Mouse (Mus musculus): ENCODE results near the gene Tacc2. TPM values are rescaled to one million over a fixed set of nuclear protein-coding genes. Genes with fewer than 3 reads are reported as not detected.

Tacc2 gene
- polyA plus RNA-seq, 1 experiment from 2014 or later = 27.5 TPM

- H3K27me3 ChIP-seq (ENCODE audit: insufficient read depth, low read length) = no peaks in the 10 kb centered on the region
- no peak for ATAC-seq (replicated peaks; ENCODE audit: low FRiP score, low read depth)
- TF ChIP-seq CTCF (IDR thresholded peaks at IDR 0.05; ENCODE audit: low read depth) = no peak
- H3K4me2 ChIP-seq (ENCODE audit: low read length) = no peak overlapping the region
- no peak overlapping the region for H3K9ac ChIP-seq (ENCODE audit: low read depth, low read length)
- WGBS = 92% methylated on average over 3 of the region's 3 CpGs
- H3K4me1 ChIP-seq (replicated peaks; ENCODE audit: insufficient read depth, low read length) = 0 out of 2 replicates have a peak, but pooled peaks cover 5% of the 10 kb centered on the region
- no peak for DNase-seq (ENCODE audit: low spot score)
- H3K4me3 ChIP-seq (replicated peaks; ENCODE audit: low read depth, low read length) = no peak overlapping the region
- peaks cover 6% of the 10 kb centered on the region; the same call in 1 of the 2 replicates for H3K36me3 ChIP-seq (ENCODE audit: insufficient read depth, low read length)
- H3K27ac ChIP-seq = no peak overlapping the region
- no peaks in the 10 kb centered on the region for H3K9me3 ChIP-seq (replicated peaks; ENCODE audit: low read length)
These were observed 138.2 kb downstream of the Tacc2 start for GRCm38 (mm10) chr7:130715467-130715866.

GRCm38 (mm10) chr7:130716341-130716740 is 139.1 kb downstream of the Tacc2 start:
- WGBS = 70% methylated on average over 4 of the region's 4 CpGs
- H3K4me3 ChIP-seq (replicated peaks; ENCODE audit: low read depth, low read length) = no peak overlapping the region
- ATAC-seq (replicated peaks; ENCODE audit: low FRiP score, low read depth) (no peak), DNase-seq (ENCODE audit: low spot score) (no peak)
- no peak for TF ChIP-seq CTCF (IDR thresholded peaks at IDR 0.05; ENCODE audit: low read depth)
- H3K4me2 ChIP-seq (ENCODE audit: low read length) = no peak overlapping the region
- peaks cover 6% of the 10 kb centered on the region; the same call in 1 of the 2 replicates for H3K36me3 ChIP-seq (ENCODE audit: insufficient read depth, low read length)
- H3K9ac ChIP-seq (ENCODE audit: low read depth, low read length) = no peak overlapping the region
- no peaks in the 10 kb centered on the region for H3K9me3 ChIP-seq (replicated peaks; ENCODE audit: low read length)
- H3K27ac ChIP-seq = no peak overlapping the region
- 0 out of 2 replicates have a peak, but pooled peaks cover 5% of the 10 kb centered on the region for H3K4me1 ChIP-seq (replicated peaks; ENCODE audit: insufficient read depth, low read length)
- no peaks in the 10 kb centered on the region for H3K27me3 ChIP-seq (ENCODE audit: insufficient read depth, low read length)

- H3K27ac ChIP-seq = no peak overlapping the region
- H3K4me2 ChIP-seq (ENCODE audit: low read length) = no peak overlapping the region
- ATAC-seq (replicated peaks; ENCODE audit: low FRiP score, low read depth) (no peak), DNase-seq (ENCODE audit: low spot score) (no peak)
- no peak for TF ChIP-seq CTCF (IDR thresholded peaks at IDR 0.05; ENCODE audit: low read depth)
- H3K36me3 ChIP-seq (ENCODE audit: insufficient read depth, low read length) = peaks cover 6% of the 10 kb centered on the region; the same call in 1 of the 2 replicates
- H3K4me3 ChIP-seq (replicated peaks; ENCODE audit: low read depth, low read length) = no peak overlapping the region
- H3K9me3 ChIP-seq (replicated peaks; ENCODE audit: low read length) = no peaks in the 10 kb centered on the region
- no peak overlapping the region for H3K9ac ChIP-seq (ENCODE audit: low read depth, low read length)
- H3K27me3 ChIP-seq (ENCODE audit: insufficient read depth, low read length) = no peaks in the 10 kb centered on the region
- H3K4me1 ChIP-seq (replicated peaks; ENCODE audit: insufficient read depth, low read length) = 0 out of 2 replicates have a peak, but pooled peaks cover 5% of the 10 kb centered on the region
- WGBS = 91% methylated on average over 6 of the region's 6 CpGs
These were observed 139.8 kb downstream of the Tacc2 start for GRCm38 (mm10) chr7:130716989-130717388.

GRCm38 (mm10) chr7:130719931-130720598 is 142.8 kb downstream of the Tacc2 start:
- ATAC-seq (replicated peaks; ENCODE audit: low FRiP score, low read depth) (no peak), DNase-seq (ENCODE audit: low spot score) (peak; percentile 58)
- H3K4me2 ChIP-seq (ENCODE audit: low read length) = peak overlapping the region; percentile 35
- no peaks in the 10 kb centered on the region for H3K27me3 ChIP-seq (ENCODE audit: insufficient read depth, low read length)
- H3K9me3 ChIP-seq (replicated peaks; ENCODE audit: low read length) = no peaks in the 10 kb centered on the region
- H3K4me3 ChIP-seq (replicated peaks; ENCODE audit: low read depth, low read length) = no peak overlapping the region
- 29% methylated on average over 16 of the region's 16 CpGs for WGBS
- H3K9ac ChIP-seq (ENCODE audit: low read depth, low read length) = peak overlapping the region; percentile 49; the same call in 1 of the 2 replicates
- H3K36me3 ChIP-seq (ENCODE audit: insufficient read depth, low read length) = peaks cover 6% of the 10 kb centered on the region; the same call in 1 of the 2 replicates
- H3K27ac ChIP-seq = peak overlapping the region; percentile 88
- TF ChIP-seq CTCF (IDR thresholded peaks at IDR 0.05; ENCODE audit: low read depth) = no peak
- 0 out of 2 replicates have a peak, but pooled peaks cover 5% of the 10 kb centered on the region for H3K4me1 ChIP-seq (replicated peaks; ENCODE audit: insufficient read depth, low read length)

GRCm38 (mm10) chr7:130720646-130721335 is 143.6 kb downstream of the Tacc2 start:
- H3K4me2 ChIP-seq (ENCODE audit: low read length) = peak overlapping the region; percentile 35; the same call in 1 of the 2 replicates
- no peaks in the 10 kb centered on the region for H3K27me3 ChIP-seq (ENCODE audit: insufficient read depth, low read length)
- TF ChIP-seq CTCF (IDR thresholded peaks at IDR 0.05; ENCODE audit: low read depth) = no peak
- DNase-seq (ENCODE audit: low spot score) (peak; percentile 61), ATAC-seq (replicated peaks; ENCODE audit: low FRiP score, low read depth) (peak; percentile 88)
- peaks cover 6% of the 10 kb centered on the region; the same call in 1 of the 2 replicates for H3K36me3 ChIP-seq (ENCODE audit: insufficient read depth, low read length)
- 40% methylated on average over 9 of the region's 9 CpGs for WGBS
- peak overlapping the region; percentile 88 for H3K27ac ChIP-seq
- H3K9ac ChIP-seq (ENCODE audit: low read depth, low read length) = no peak overlapping the region
- 0 out of 2 replicates have a peak, but pooled peaks cover 5% of the 10 kb centered on the region for H3K4me1 ChIP-seq (replicated peaks; ENCODE audit: insufficient read depth, low read length)
- no peak overlapping the region for H3K4me3 ChIP-seq (replicated peaks; ENCODE audit: low read depth, low read length)
- H3K9me3 ChIP-seq (replicated peaks; ENCODE audit: low read length) = no peaks in the 10 kb centered on the region

GRCm38 (mm10) chr7:130726185-130726584 is 148.9 kb downstream of the Tacc2 start:
- Histone ChIP-seq H3K4me1 (replicated peaks; ENCODE audit: insufficient read depth, low read length) (peaks cover 12% of the 10 kb centered on the region), H3K9me3 (replicated peaks; ENCODE audit: low read length) (no peaks in the 10 kb centered on the region), H3K27me3 (ENCODE audit: insufficient read depth, low read length) (no peaks in the 10 kb centered on the region), H3K4me3 (replicated peaks; ENCODE audit: low read depth, low read length) (no peak overlapping the region), H3K27ac (peak overlapping the region; percentile 54; the same call in 1 of the 2 replicates), H3K9ac (ENCODE audit: low read depth, low read length) (no peak overlapping the region), H3K36me3 (ENCODE audit: insufficient read depth, low read length) (peaks cover 11% of the 10 kb centered on the region; the same call in 1 of the 2 replicates), H3K4me2 (ENCODE audit: low read length) (no peak overlapping the region)
- no peak for DNase-seq (ENCODE audit: low spot score)
- 50% methylated on average over 3 of the region's 3 CpGs for WGBS
- no peak for TF ChIP-seq CTCF (IDR thresholded peaks at IDR 0.05; ENCODE audit: low read depth)
- ATAC-seq (replicated peaks; ENCODE audit: low FRiP score, low read depth) = no peak

Data from kidney, postnatal 0 days (tissue).